Mouse (Mus musculus) heart, embryonic 15.5 days (tissue): Measurements from ENCODE around the gene Vmn1r50. TPM values are rescaled to one million over a fixed set of nuclear protein-coding genes. Genes with fewer than 3 reads are reported as not detected.
"Not testable (repeated sequence)": the region's sequence is repeated elsewhere in the genome, so short reads cannot be mapped to it uniquely, and the experiment has no call there.

Source experiments
- ATAC-seq: fragments of 200-750 bp; cut with Nextera tagmentation; replicated peaks from 2 replicates; pipeline ENCODE4 v1.8.0; 2017; ENCODE audit warnings: low read depth, moderate TSS enrichment; ENCODE audit not compliant: insufficient number of reproducible peaks, insufficient read depth, low FRiP score
- H3K27ac ChIP-seq: fragments of 300-500 bp; sonication (generic); 2 replicates; pipeline ENCODE4 v1.5.1; 2015; ENCODE audit warnings: mild to moderate bottlenecking, inconsistent platforms
- H3K27me3 ChIP-seq: fragments of 300-500 bp; sonication (generic); 2 replicates; pipeline ENCODE4 v1.6.1; 2015; ENCODE audit warnings: inconsistent platforms
- H3K36me3 ChIP-seq: fragments of 300-500 bp; sonication (generic); 2 replicates; pipeline ENCODE4 v1.6.1; 2015; ENCODE audit warnings: mild to moderate bottlenecking, inconsistent platforms
- H3K4me1 ChIP-seq: fragments of 300-500 bp; sonication (generic); replicated peaks from 2 replicates; pipeline ENCODE4 v1.6.1; 2015; ENCODE audit warnings: inconsistent platforms
- H3K4me2 ChIP-seq: fragments of 300-500 bp; sonication (generic); 2 replicates; pipeline ENCODE4 v1.6.1; 2015; ENCODE audit warnings: inconsistent platforms, mild to moderate bottlenecking, moderate library complexity
- H3K4me3 ChIP-seq: fragments of 300-500 bp; sonication (generic); 2 replicates; pipeline ENCODE4 v1.5.1; 2015; ENCODE audit warnings: mild to moderate bottlenecking, inconsistent platforms
- H3K9ac ChIP-seq: fragments of 300-500 bp; sonication (generic); 2 replicates; pipeline ENCODE4 v1.6.1; 2015; ENCODE audit warnings: mild to moderate bottlenecking, inconsistent platforms
- H3K9me3 ChIP-seq: fragments of 300-500 bp; sonication (generic); replicated peaks from 2 replicates; pipeline ENCODE4 v1.6.1; 2016; ENCODE audit warnings: inconsistent platforms
- WGBS: fragments of 180-500 bp; shearing (Covaris S2); methylation state at CpG from one replicate; pipeline ENCODE4 v1.1.7; 2015; ENCODE audit warnings: mixed read lengths; 5-methylcytosine and 5-hydroxymethylcytosine counted together
- polyA plus RNA-seq: library from polyadenylated mRNA; unstranded; fragments of >200 nt; fragmentation: Nextera tagmentation; extraction: Ambion mirVana; gene quantifications from 2 replicates; pipeline ENCODE4 v1.2.1, GENCODE M21; 2015

Gene Vmn1r50
- polyA plus RNA-seq, result not detected in 2 replicates

GRCm38 (mm10) chr6:90101130-90101529 is at the start of gene Vmn1r50:
Vmn1r50 (plus strand) TSS chr6:90101430.
- Histone ChIP-seq H3K4me3 (no peak within 1 kb of the TSS), H3K27me3 (no peaks in the 10 kb centered on the region), H3K9ac (no peak within 1 kb of the TSS), H3K4me1 (no peaks in the 10 kb centered on the region), H3K9me3 (no peaks in the 10 kb centered on the region), H3K36me3 (no peaks in the 10 kb centered on the region), H3K4me2 (no peak within 1 kb of the TSS), H3K27ac (no peak within 1 kb of the TSS)
- WGBS, result 56% methylated on average over 2 of the region's 2 CpGs
- no peak for ATAC-seq

GRCm38 (mm10) chr6:90078406-90078805 is 22.8 kb upstream of the Vmn1r50 start, which contains the start of gene Vmn1r49:
Vmn1r49 (minus strand) TSS chr6:90078506.
- Histone ChIP-seq H3K9ac (no peak within 1 kb of the TSS), H3K4me1 (no peaks in the 10 kb centered on the region), H3K9me3 (0 out of 2 replicates have a peak, but pooled peaks cover 5% of the 10 kb centered on the region), H3K27me3 (no peaks in the 10 kb centered on the region), H3K36me3 (no peaks in the 10 kb centered on the region), H3K27ac (no peak within 1 kb of the TSS), H3K4me3 (no peak within 1 kb of the TSS), H3K4me2 (no peak within 1 kb of the TSS)
- WGBS, result 66% methylated on average over 4 of the region's 4 CpGs
- ATAC-seq, result no peak

GRCm38 (mm10) chr6:90100566-90100965 is 664 bp upstream of the Vmn1r50 start:
- no peak overlapping the region for H3K4me2 ChIP-seq
- no peaks in the 10 kb centered on the region for H3K36me3 ChIP-seq
- 82% methylated on average over 2 of the region's 2 CpGs for WGBS
- H3K9me3 ChIP-seq, result no peaks in the 10 kb centered on the region
- no peak overlapping the region for H3K27ac ChIP-seq
- H3K27me3 ChIP-seq, result no peaks in the 10 kb centered on the region
- H3K4me1 ChIP-seq, result no peaks in the 10 kb centered on the region
- H3K9ac ChIP-seq, result no peak overlapping the region
- H3K4me3 ChIP-seq, result no peak overlapping the region
- ATAC-seq, result no peak

GRCm38 (mm10) chr6:90122296-90122695 is 21.1 kb downstream of the Vmn1r50 start, which contains the start of gene Vmn1r51:
Vmn1r51 (plus strand) TSS chr6:90122596.
- not testable (repeated sequence) for H3K9ac ChIP-seq, H3K4me1 ChIP-seq, H3K9me3 ChIP-seq, H3K4me3 ChIP-seq, H3K36me3 ChIP-seq, H3K4me2 ChIP-seq, ATAC-seq, H3K27me3 ChIP-seq, H3K27ac ChIP-seq
- 68% methylated on average over 1 of the region's 1 CpGs for WGBS

Other genes with a start within 250 kb of the Vmn1r50 start
- gene Vmn1r42, start 225.0 kb upstream of the Vmn1r50 start, polyA plus RNA-seq, result not detected in 2 replicates
- gene Vmn1r43, start 225.0 kb upstream of the Vmn1r50 start, polyA plus RNA-seq, result 0.01 TPM in 1 of 2 replicates, not detected in the other
- gene Vmn1r44, start 217.8 kb upstream of the Vmn1r50 start, polyA plus RNA-seq, result not detected in 2 replicates
- gene Vmn1r45, start 160.8 kb upstream of the Vmn1r50 start, polyA plus RNA-seq, result not detected in 2 replicates
- gene Vmn1r46, start 132.1 kb upstream of the Vmn1r50 start, polyA plus RNA-seq, result not detected in 2 replicates
- not detected in 2 replicates for gene Vmn1r47, start 85.3 kb upstream of the Vmn1r50 start, polyA plus RNA-seq
- not detected in 2 replicates for gene Vmn1r48, start 64.6 kb upstream of the Vmn1r50 start, polyA plus RNA-seq
- not detected in 2 replicates for gene Vmn1r49, start 22.9 kb upstream of the Vmn1r50 start, polyA plus RNA-seq
- gene Vmn1r51, start 21.2 kb downstream of the Vmn1r50 start, polyA plus RNA-seq, result not detected in 2 replicates
- gene Vmn1r52, start 73.4 kb downstream of the Vmn1r50 start, polyA plus RNA-seq, result not detected in 2 replicates
- gene V1ra8, start 101.4 kb downstream of the Vmn1r50 start, polyA plus RNA-seq, result not detected in 2 replicates
- not detected in 2 replicates for gene Vmn1r53, start 123.0 kb downstream of the Vmn1r50 start, polyA plus RNA-seq
- gene Vmn1r54, start 144.9 kb downstream of the Vmn1r50 start, polyA plus RNA-seq, result not detected in 2 replicates
- not detected in 2 replicates for gene BC048671, start 199.8 kb downstream of the Vmn1r50 start, polyA plus RNA-seq
- gene Chst13, start 223.8 kb downstream of the Vmn1r50 start, polyA plus RNA-seq, result 0.14 TPM in 1 of 2 replicates, not detected in the other
- 0.15 TPM in 1 of 2 replicates, not detected in the other for gene Uroc1, start 231.9 kb downstream of the Vmn1r50 start, polyA plus RNA-seq